ENCODE assay signal across 30 mouse cellular contexts in genomic region chr17:42742823-42743222, GRCm38 (mm10). TPM values are rescaled to one million over a fixed set of nuclear protein-coding genes. Genes with fewer than 3 reads are reported as not detected.
"Had no signal": no experiment of that assay in that cellular context is flagged by ENCODE, and none has a peak within 500 bp of the region (broad histone marks: within the 10 kb centered on the region; RNA-seq: fewer than 3 reads in every experiment).

No protein-coding gene starts in this region.

- H3K4me3 ChIP-seq: gastrocnemius, adult 2 months; heart, embryonic 10.5 days; heart, embryonic 12.5 days; hindbrain, embryonic 10.5 days; hindbrain, embryonic 12.5 days; intestine, embryonic 15.5 days; limb, embryonic 13.5 days; limb, embryonic 15.5 days; liver, embryonic 12.5 days had no signal

- H3K4me1 ChIP-seq: hindbrain, embryonic 12.5 days; intestine, embryonic 15.5 days; limb, embryonic 13.5 days; limb, embryonic 15.5 days; liver, embryonic 12.5 days had no signal

- H3K9ac ChIP-seq: heart, embryonic 12.5 days; hindbrain, embryonic 12.5 days; hindbrain, embryonic 14.5 days; intestine, embryonic 15.5 days; limb, embryonic 13.5 days; limb, embryonic 15.5 days; liver, embryonic 12.5 days; liver, embryonic 14.5 days had no signal

- H3K36me3 ChIP-seq: heart, embryonic 10.5 days; heart, embryonic 12.5 days; hindbrain, embryonic 10.5 days; hindbrain, embryonic 12.5 days; intestine, embryonic 15.5 days; limb, embryonic 13.5 days; limb, embryonic 15.5 days; liver, embryonic 12.5 days had no signal

- H3K4me2 ChIP-seq: hindbrain, embryonic 12.5 days; hindbrain, embryonic 14.5 days; intestine, embryonic 15.5 days; limb, embryonic 13.5 days; limb, embryonic 15.5 days; liver, embryonic 12.5 days had no signal

- ATAC-seq: hindbrain, embryonic 16.5 days; inflammation-experienced regulatory T-cells, adult 6 months; intestine, embryonic 15.5 days; intestine, postnatal 0 days; liver, embryonic 12.5 days had no signal

- H3K27ac ChIP-seq: gastrocnemius, adult 2 months; heart, embryonic 10.5 days; hindbrain, embryonic 10.5 days; hindbrain, embryonic 12.5 days; hindbrain, embryonic 14.5 days; intestine, embryonic 15.5 days; kidney, postnatal 0 days; limb, embryonic 13.5 days; limb, embryonic 15.5 days; liver, embryonic 12.5 days; liver, embryonic 14.5 days had no signal

- DNase-seq: gastrocnemius, adult 2 months; gastrocnemius, postnatal 10 days; gastrocnemius, postnatal 25 days; heart, adult 18-20 months; heart, postnatal 10 days; heart, postnatal 4 days; kidney, adult 18-20 months; kidney, adult 8-10 months; kidney, postnatal 14 days; kidney, postnatal 36 days; left cerebral cortex, postnatal 4 days had no signal

- H3K27me3 ChIP-seq: heart, embryonic 12.5 days; hindbrain, embryonic 12.5 days; intestine, embryonic 15.5 days; limb, embryonic 13.5 days; limb, embryonic 15.5 days; liver, embryonic 12.5 days had no signal

- H3K9me3 ChIP-seq: heart, embryonic 10.5 days; heart, embryonic 12.5 days; hindbrain, embryonic 10.5 days; hindbrain, embryonic 12.5 days; intestine, embryonic 15.5 days; limb, embryonic 13.5 days; limb, embryonic 15.5 days; liver, embryonic 12.5 days had no signal

RNA-seq across cellular contexts. Expression of gene Adgrf2, which starts 0.8 kb away (rescaled TPM):
- total RNA-seq: granulocyte monocyte progenitor cell, adult 5-6 weeks had no signal
- polyA plus RNA-seq: hindbrain, embryonic 10.5 days; hindbrain, embryonic 16.5 days; inflammation-experienced regulatory T-cells, adult 6 months; intestine, embryonic 15.5 days; intestine, postnatal 0 days; kidney, embryonic 14.5 days; large intestine, adult 2 months; liver, embryonic 12.5 days; liver, embryonic 14.5 days had no signal

RNA-seq across cellular contexts. Expression of gene Adgrf4, which starts 50.7 kb away (rescaled TPM):
- total RNA-seq: granulocyte monocyte progenitor cell, adult 5-6 weeks; liver, adult 2 months had no signal
- polyA plus RNA-seq: heart, embryonic 10.5 days; heart, embryonic 12.5 days; heart, embryonic 16.5 days; hindbrain, embryonic 10.5 days; inflammation-experienced regulatory T-cells, adult 6 months; kidney, embryonic 14.5 days; liver, embryonic 12.5 days had no signal
